Mouse (Mus musculus): ENCODE measurements around the gene Notch2.

Gene Notch2

GRCm38 (mm10) chr3:98013401-98014281, at the start of gene Notch2:
TSS of gene Notch2 (plus strand) at chr3:98013527.
- peak; percentile 94 to 96 for DNase-seq (ENCODE audit: low spot score in 2 of 2)

- DNase-seq (ENCODE audit: low spot score in 2 of 2) = peak; percentile 33 to 43
These were observed 48.4 kb upstream of the Notch2 start for GRCm38 (mm10) chr3:97964878-97965353.

- DNase-seq (ENCODE audit: low spot score in 2 of 2) = no peak
These were observed 45.7 kb upstream of the Notch2 start for GRCm38 (mm10) chr3:97967627-97968026.

- no peak for DNase-seq (ENCODE audit: low spot score in 2 of 2)
These were observed 45.1 kb upstream of the Notch2 start for GRCm38 (mm10) chr3:97968191-97968590.

GRCm38 (mm10) chr3:97969019-97969418, 44.3 kb upstream of the Notch2 start:
- DNase-seq (ENCODE audit: low spot score in 2 of 2) = no peak

GRCm38 (mm10) chr3:97971117-97971516, 42.2 kb upstream of the Notch2 start:
- no peak for DNase-seq (ENCODE audit: low spot score in 2 of 2)

GRCm38 (mm10) chr3:97972200-97972599, 41.1 kb upstream of the Notch2 start:
- no peak for DNase-seq (ENCODE audit: low spot score in 2 of 2)

GRCm38 (mm10) chr3:97972707-97973106, 40.6 kb upstream of the Notch2 start:
- DNase-seq (ENCODE audit: low spot score in 2 of 2) = no peak

- no peak for DNase-seq (ENCODE audit: low spot score in 2 of 2)
These were observed 40.0 kb upstream of the Notch2 start for GRCm38 (mm10) chr3:97973306-97973705.

GRCm38 (mm10) chr3:97974197-97974770, 39.0 kb upstream of the Notch2 start:
- DNase-seq (ENCODE audit: low spot score in 2 of 2) = no peak

GRCm38 (mm10) chr3:97976706-97977105, 36.6 kb upstream of the Notch2 start:
- DNase-seq (ENCODE audit: low spot score in 2 of 2) = no peak

GRCm38 (mm10) chr3:97978710-97979109, 34.6 kb upstream of the Notch2 start:
- no peak for DNase-seq (ENCODE audit: low spot score in 2 of 2)

GRCm38 (mm10) chr3:97980683-97981327, 32.5 kb upstream of the Notch2 start:
- DNase-seq (ENCODE audit: low spot score in 2 of 2) = no peak

- no peak for DNase-seq (ENCODE audit: low spot score in 2 of 2)
These were observed 31.9 kb upstream of the Notch2 start for GRCm38 (mm10) chr3:97981376-97981906.

- DNase-seq (ENCODE audit: low spot score in 2 of 2) = no peak
These were observed 28.3 kb upstream of the Notch2 start for GRCm38 (mm10) chr3:97984870-97985506.

- DNase-seq (ENCODE audit: low spot score in 2 of 2) = no peak
These were observed 27.6 kb upstream of the Notch2 start for GRCm38 (mm10) chr3:97985691-97986090.

- DNase-seq (ENCODE audit: low spot score in 2 of 2) = no peak
These were observed 26.2 kb upstream of the Notch2 start for GRCm38 (mm10) chr3:97987153-97987552.

- DNase-seq (ENCODE audit: low spot score in 2 of 2) = no peak
These were observed 24.6 kb upstream of the Notch2 start for GRCm38 (mm10) chr3:97988756-97989155.

GRCm38 (mm10) chr3:97990576-97990975, 22.8 kb upstream of the Notch2 start:
- peak in 1 of 2 experiments; percentile 28 for DNase-seq (ENCODE audit: low spot score in 2 of 2)

- DNase-seq (ENCODE audit: low spot score in 2 of 2) = no peak
These were observed 21.0 kb upstream of the Notch2 start for GRCm38 (mm10) chr3:97992289-97992688.

- DNase-seq (ENCODE audit: low spot score in 2 of 2) = no peak
These were observed 20.1 kb upstream of the Notch2 start for GRCm38 (mm10) chr3:97993196-97993595.

All from right cerebral cortex, postnatal 10 days (tissue).